Mouse (Mus musculus): ENCODE data around the gene Emx1. TPM values are rescaled to one million over a fixed set of nuclear protein-coding genes. Genes with fewer than 3 reads are reported as not detected.
A peak's percentile ranks its signal among the peaks of the same experiment; 100 is the strongest.

The Emx1 gene
- total RNA-seq, 2 experiments from 2014 or later, result not detected

DNA sequence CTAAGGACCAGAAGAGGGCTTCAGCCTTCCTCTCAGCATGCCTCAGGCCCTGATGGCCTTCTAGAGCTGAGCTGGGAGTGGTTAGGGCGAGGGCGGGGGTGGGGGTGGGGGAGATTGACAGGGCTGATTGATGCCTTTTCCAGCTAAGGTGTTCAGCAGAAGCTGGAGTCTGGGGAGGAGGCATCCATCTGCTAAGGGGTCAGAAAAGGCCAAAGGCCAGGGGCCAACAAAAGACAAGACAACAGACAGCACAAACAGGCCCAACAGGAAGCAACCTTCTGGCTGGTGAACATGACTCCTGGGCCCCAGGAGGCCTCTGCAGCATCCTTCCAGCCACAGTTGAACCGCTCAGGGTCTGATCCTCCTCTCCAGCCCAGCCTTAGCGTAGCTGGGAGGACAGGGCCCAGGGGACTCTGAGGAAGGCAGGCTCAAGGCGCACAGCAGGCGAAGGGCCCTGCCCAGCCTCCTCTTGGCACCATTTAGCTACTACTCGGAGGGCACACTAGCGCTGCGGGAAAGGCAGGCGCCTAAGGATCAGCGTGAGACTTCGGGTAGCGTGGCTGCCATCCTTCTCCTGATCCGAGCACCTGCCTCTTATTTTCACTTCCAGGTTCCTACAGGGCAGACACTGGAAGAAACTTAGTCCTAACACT lies 36.4 kb downstream of the Emx1 start:
- DNase-seq (ENCODE audit: low spot score), result no peak
- intact Hi-C loops (cut with DNase I), result no loop called here

DNA sequence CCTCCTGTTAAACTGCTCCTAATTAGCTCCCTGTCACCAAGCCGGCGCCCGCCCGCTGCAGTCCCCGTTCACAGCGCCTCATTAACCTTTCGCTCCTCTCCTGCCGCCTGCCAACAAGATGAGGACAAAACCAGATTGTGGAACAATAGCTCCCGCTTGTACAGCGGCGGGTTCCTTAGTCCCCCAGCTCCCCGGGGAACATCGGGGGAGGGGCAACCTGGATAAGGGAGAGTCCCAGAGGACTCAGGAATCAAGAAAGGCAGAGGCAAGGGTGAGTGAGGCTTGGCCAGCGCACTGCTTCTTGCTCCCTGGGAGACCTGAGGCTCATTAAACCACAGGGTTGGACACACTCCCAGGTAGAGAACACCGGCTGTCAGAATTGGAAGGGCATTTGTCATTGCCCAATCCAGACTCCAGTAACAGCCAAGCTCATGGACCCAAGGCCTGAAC lies 37.2 kb downstream of the Emx1 start:
- no peak for DNase-seq (ENCODE audit: low spot score)
- intact Hi-C loops (cut with DNase I), result no loop called here

DNA sequence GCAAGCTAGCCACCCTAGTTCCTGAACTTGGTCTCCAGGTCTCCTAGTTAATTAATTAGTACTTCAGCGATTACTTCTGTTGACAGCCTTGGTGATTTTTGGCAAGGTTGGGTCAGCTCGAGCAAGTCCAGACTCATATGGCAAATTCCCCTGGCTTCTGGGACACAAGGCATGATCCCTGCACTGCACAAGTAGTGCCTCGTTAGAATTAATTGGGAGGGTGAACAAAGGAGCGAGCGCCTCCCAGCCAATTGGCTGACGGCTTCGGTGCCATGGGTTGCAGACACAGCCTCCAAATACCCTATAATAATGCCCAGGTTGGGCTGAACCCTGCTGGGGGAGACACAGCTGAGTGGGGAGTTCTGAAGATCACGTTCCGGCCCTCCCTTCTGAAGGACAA lies 39.3 kb downstream of the Emx1 start:
- DNase-seq (ENCODE audit: low spot score), result no peak
- intact Hi-C loops (cut with DNase I), result no loop called here

DNA sequence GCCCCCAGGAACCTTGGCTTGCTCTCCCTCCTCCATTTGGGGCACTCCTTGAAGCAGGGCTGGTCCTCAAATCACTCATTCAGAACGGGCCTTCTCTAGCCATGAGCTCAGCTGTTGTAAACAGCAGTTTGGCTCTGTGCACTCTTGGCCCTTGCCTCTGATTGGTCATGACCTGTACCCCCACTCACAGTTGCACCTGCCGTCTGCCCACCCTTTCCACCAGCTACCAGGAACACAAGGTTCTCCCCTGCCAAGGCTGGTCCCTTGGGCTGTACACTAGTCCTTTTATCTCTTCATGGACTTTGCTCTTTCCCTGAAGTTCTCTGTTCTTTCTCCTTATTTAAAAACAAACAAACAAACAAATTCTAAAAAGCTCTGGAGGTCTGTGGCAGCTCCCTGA lies 40.3 kb downstream of the Emx1 start:
- no peak for DNase-seq (ENCODE audit: low spot score)
- intact Hi-C loops (cut with DNase I), result no loop called here

DNA sequence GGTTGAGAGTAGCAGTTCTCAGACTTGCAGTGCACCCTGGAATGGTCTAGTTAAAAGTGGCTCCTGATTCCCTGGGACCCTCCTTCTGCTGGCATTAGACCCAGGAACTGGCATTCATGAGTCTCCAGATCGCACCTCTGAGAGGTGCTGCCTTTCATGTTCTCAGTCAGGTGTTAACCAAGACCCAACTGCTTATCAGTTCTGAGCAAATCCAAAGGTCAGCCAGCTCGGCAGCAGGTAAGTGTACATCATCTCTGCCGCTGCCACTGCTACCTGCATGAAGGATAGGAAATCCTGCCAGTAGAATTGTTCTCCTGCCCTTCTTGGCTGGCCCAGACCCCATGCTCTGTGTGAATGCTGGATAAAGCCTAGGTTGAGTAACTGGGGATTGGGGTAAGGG lies 43.5 kb downstream of the Emx1 start:
- intact Hi-C loops (cut with DNase I), result no loop called here

DNA sequence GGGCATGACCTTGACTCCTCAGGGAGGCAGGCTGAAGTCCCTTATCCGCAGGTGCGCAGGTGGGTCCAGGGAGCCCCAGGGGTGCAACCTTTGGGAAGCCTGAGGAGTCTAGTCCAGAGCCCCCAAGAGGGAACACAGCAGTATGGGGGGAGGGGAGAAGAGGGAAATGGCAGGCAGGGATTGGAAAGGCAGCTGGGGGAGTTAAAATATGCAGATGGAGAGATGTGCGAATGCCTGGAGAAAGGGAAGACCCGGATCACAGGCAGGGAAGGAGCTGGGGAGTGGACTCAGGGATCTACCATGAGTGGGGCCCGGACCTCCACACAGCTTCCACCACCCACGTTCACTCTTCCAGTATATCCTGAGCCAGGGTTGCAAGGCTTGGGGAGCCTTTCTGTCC lies 44.2 kb downstream of the Emx1 start:
- intact Hi-C loops (cut with DNase I), result no loop called here
- DNase-seq (ENCODE audit: low spot score), result no peak

More for the DNA sequence above, 43.5 kb downstream of the Emx1 start:
- DNase-seq (ENCODE audit: low spot score), result no peak

DNA sequence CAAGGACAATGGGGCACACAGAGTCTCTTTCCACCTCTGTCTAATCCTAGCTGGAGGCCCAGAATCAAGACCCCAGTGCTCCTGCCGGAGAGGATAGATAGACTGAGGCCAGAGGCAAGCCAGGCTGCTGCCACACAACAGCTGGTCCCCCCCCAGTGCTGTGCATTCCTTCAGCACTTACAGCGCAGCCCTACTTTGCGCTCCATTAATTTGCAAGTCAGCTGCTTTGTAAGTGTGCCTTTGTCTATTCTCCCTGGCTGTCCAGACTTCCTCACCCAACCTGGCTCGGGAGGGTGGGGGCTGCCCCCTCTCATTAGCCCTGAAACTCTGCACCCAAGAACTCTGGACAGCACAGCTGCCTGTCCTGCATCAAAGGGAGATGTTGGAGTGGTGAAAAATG lies 44.8 kb downstream of the Emx1 start:
- intact Hi-C loops (cut with DNase I), result no loop called here
- DNase-seq (ENCODE audit: low spot score), result no peak

DNA sequence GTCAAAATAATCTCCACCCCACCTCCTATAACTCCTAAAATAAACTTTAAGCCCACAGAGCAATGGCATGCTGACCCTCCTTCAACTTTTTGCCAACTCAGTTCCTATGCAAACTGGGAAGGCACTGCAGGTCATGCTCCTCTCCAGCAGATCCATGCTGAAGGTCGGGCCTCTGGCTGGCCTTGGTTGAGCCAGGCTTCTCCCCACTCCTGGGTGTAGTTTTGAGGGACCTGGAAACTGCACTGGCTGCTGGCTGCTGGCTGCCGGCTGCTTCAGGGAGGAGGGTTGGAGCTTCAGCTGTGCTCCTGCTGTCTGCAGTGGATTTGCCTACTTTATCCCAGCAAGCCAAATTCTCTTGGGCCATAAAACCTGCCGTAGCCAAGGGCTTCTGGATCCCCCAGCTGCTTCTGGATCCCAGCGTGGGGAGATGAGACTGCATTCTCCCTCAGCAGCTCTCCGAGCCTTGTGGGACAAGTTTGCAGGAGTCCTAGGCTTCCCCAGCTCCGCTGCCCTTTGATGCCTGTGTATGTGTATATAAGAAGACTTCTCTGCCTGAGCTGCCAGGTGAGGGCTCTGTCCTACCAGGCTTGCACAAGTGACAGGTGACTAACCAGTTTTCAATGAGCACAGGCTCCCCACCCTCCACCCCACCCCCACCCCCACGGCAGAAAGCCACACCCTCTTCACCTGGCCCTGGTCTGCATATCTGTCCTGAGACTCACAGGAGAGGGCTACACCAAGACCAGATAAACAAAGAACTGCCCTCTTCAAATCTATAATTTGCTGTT lies 45.8 kb downstream of the Emx1 start:
- no peak for DNase-seq (ENCODE audit: low spot score)
- intact Hi-C loops (cut with DNase I), result no loop called here

DNA sequence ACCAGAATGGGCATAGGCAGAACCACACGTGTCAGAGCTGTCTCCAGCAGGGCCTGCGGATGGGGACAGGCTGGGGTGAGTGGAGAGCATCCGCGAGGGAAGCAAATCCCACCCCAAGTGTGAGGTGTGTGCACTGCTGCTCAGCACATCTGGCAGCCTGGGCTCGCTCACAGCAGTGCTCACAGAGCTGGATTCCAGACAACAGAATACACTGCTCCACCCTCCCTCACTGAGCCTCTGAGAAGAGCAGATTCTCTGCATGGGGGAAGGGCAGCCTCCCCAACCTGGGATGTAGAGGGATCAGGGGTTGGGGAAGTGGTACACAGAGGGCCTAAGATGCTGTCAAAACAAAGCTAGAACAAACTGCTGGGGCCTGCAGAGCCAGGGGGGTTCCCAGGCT lies 47.6 kb downstream of the Emx1 start:
- intact Hi-C loops (cut with DNase I), result loop anchor here (5.0 kb wide), 1 partner anchor 72 kb away; no protein-coding TSS in a partner anchor
- no peak for DNase-seq (ENCODE audit: low spot score)

DNA sequence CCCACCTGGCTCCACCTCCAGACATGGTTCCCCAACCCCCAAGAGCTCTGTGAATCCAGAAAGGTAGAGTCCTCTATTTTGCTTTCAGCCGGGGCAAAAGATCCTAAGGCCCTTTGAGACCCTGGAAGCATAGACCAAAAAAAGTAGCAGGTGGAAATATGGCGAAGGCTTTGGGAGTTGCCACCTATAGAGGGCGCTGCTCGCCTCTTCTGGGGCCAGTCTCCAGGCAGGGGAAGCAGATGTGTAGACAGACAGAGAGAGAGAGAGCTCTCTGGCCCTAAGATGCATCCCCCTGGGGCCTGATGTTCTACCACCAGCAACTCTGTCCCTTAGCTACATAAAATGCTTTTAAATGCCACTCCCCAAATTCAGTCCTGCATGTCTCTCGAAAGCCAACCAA lies 49.8 kb downstream of the Emx1 start:
- intact Hi-C loops (cut with DNase I), result loop anchor here (5.0 kb wide), 1 partner anchor 75 kb away; no protein-coding TSS in a partner anchor
- DNase-seq (ENCODE audit: low spot score), result no peak

DNA sequence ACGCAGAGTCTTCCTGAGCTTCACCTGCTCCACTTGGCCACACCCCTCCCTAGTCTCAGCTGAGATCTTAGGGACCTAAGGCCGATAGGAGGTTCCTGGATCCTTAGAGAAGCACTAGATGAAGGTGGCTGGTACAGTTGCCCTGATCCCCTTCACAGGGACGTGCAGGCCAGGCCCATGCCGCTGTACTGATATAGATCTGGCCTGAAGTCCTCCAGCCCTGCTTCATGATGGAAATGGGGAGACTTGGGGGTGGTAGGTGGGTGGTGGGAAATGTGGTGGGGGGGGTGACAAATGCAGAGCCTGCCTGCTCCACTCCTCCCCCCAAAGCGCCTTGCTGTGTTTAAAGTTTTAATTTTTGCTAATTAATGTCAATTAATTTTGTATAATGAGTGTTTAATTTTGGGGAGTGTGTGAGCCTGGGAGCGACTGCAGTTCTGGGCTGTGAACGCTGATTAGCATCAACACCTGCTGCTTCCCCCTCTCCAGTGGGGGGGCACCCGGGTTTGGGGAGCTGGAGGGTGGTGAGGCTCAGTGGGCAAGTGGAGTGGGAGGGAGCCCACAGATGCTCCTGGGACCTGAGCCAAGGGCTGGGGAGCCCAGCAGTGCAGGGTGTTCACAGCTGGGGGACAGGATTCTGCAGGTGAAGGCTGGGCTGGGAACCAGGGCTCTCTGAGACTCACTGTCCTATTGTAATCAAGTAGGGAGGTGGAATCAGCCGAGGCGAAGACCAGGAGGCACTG lies 50.5 kb downstream of the Emx1 start:
- no peak for DNase-seq (ENCODE audit: low spot score)
- intact Hi-C loops (cut with DNase I), result loop anchor here (5.0 kb wide), 1 partner anchor 75 kb away; no protein-coding TSS in a partner anchor

DNA sequence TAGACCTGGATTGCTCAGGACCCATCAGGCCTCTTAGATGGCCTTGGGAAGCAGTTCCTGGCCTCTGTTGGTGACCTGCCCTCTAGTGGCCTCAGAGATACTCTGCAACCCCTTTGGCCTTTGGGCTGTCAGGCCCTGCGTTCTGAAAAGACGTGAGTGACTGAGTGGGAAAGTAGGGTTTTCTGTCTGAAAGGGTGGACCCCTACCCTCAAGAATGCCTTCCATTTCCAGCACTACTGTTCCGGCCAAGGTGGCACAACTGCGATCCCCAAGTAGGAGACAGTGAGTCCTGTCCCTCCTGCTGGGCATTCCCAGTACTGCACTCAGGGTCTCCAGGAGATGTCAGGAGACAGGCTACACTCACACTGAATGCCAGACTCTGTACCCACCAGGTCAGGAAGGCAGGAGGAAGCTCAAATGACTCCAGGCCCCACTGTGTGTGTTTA lies 51.8 kb downstream of the Emx1 start:
- DNase-seq (ENCODE audit: low spot score), result peak; percentile 9
- intact Hi-C loops (cut with DNase I), result loop anchor here (5.0 kb wide), 1 partner anchor 77 kb away; no protein-coding TSS in a partner anchor

DNA sequence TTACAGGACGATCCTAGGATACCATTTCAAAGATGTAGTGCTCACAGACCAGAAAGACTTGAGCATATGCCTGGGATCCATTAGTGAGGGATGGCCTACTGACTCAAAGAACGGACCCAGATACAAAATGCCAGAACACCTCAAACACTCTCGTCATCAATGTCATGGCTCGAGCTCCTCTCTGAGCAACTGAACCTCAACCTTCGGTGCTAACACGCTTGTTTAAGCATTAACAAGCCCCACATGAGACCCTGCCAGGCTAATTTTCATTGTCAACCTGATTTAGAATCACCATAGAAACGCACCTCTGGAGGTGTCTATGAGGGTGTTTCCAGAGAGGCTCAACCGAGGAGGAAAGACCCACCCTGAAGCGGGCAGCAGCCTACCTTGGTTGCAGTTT lies 62.6 kb downstream of the Emx1 start:
- no peak for DNase-seq (ENCODE audit: low spot score)
- intact Hi-C loops (cut with DNase I), result no loop called here

DNA sequence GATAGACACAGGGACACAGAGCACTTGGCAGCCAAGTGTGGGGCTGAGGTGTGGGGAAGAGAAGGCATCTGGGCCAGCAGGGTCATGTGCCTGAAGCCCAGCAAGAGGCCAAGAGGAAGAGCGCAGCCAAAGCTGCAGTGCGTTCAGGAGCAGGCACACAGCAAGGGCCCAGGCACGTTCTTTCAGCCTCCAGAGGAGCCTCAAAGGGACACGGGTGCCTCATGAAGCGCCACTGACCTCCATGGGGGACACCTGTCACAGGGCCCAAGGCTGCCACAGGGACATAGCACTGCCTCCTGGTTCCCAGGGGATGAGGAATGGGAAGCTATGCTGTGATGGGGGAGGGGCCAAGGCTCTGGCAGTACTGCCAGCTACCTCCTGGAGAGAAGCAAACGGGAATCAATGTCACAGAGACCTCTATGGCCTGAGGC lies 63.6 kb downstream of the Emx1 start:
- intact Hi-C loops (cut with DNase I), result no loop called here
- peak; percentile 13 for DNase-seq (ENCODE audit: low spot score)

DNA sequence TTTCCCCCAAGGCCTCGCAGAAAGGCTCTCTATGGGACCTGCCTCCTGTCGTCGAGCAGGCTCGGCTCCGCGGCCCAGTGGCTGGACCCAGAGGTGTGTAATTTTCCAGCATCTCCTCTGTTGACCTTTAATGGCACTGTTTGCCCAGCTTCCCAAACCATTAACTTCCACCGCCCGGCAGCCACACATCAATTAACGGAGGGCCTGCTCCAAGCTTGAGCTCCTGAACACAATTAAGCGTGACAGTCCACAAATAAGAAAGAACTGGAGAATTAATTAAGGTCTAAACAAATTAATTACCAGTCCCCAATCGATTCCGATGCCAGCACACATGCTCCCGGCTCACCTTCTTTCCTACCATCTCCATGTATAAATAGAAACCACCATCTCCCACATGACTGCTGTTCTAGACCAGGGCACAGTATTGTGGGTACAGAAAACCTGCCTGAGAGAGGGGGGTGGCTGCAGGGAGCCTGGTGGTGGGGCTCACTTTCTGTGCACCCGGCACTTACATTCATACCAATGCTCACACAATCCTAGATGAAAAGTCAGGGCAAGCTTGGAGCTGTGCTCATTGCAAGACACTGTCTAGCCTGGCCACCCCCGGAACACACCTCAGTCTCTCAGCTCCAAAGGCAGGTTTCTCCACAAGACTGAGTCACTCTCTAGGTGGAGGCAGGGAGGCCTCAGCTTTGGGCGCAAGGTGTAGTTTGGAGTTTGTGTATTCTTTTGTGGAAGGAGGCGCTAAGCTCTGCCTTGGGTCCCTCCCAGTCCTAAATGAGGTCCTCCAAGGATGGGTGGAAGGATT lies 65.2 kb downstream of the Emx1 start:
- intact Hi-C loops (cut with DNase I), result no loop called here
- DNase-seq (ENCODE audit: low spot score), result no peak

DNA sequence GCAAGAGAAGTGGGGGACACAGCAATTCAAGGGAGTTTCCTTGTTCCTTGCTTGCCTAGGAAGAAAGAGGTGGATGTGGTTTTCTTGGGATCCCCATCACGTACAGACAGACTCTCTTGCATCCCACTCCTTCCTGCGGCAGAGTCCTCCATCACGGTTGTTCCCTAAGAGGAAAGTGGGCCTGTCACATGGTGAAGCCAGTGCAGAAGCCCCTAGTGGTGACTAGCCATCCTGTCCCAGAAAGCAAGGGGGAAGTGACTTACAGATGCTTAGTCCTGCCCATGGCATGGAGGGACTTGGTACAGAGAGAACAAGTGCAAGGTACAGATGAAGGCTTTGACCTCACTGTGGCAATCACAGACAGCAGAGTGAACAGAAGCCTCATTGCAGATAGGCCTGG lies 66.0 kb downstream of the Emx1 start:
- intact Hi-C loops (cut with DNase I), result no loop called here
- no peak for DNase-seq (ENCODE audit: low spot score)
